Mouse (Mus musculus) R1 (cell line): Measurements from ENCODE around the gene Scarf1.

Experiments
- DNase-seq: peaks from one replicate; pipeline ENCODE4 v3.0.0-alpha.2; 2018; ENCODE audit warnings: low read depth, low spot score

The Scarf1 gene

GRCm38 (mm10) chr11:75537491-75538183, 24.3 kb downstream of the Scarf1 start:
- no peak for DNase-seq

GRCm38 (mm10) chr11:75538184-75538969, 25.0 kb downstream of the Scarf1 start:
- DNase-seq, result no peak

GRCm38 (mm10) chr11:75538970-75539299, 25.6 kb downstream of the Scarf1 start:
- no peak for DNase-seq

GRCm38 (mm10) chr11:75540209-75540608, 26.9 kb downstream of the Scarf1 start:
- DNase-seq, result no peak

DNA sequence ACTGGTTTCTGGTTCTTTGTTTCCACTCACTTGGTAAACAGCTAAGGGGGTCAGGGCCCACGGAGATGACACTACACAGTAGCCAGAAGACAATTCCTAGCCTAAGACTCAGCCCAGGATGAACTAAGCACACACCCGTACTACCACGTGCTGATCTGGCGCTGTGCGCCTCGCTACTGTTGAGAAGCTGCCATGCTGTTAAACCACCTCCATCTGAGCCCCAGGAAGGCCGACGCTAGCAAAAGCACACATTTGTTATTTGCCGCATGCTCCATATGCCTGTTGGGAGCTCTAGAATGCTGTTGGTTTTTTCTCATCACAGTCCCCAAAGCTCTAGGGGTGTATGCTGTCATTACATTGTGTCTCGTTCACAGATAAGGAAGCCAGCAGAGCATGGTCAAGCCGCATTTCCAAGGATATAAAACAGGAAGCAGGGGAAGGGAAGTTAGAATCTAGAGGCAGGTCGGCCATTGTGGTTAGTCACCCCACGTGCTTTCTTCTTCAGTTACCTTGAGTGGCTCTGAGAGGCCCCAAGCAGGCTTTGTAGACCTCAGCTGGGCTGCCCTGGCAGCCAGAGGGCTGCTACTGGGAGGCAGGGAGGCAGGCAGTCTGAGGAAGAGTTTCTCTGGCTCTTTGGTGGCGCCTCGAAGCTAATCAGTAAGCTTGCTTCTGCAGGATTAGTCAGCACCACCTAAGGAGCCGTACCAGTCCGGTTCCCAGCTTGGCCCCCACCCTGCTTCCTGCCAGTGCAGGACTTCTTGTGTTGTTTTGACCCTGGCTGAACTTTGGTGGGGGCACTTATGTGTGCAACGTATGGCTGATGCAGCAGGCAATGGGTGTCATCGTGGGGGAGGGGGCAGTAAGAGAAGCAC, 27.6 kb downstream of the Scarf1 start:
- peak; percentile 29 for DNase-seq

DNA sequence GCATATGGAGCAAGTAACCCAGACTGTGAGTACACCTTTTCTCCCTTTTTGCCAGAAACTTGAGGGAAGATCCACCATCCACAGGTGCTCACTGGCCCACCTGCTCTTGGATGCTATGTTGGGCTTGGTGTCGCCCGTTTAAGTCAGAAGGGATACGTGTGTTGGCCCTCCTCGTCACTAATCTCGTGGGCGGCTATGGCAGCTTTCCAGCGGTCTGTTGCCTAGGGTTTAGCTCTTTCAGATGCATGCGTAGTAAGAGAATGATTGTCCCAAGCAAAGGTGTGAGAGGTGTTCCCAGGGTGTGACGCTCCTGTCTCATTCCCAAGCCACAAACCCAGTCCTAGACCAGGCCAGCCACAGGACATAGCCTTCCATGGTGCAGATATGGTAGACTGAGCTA, 31.4 kb downstream of the Scarf1 start:
- no peak for DNase-seq

DNA sequence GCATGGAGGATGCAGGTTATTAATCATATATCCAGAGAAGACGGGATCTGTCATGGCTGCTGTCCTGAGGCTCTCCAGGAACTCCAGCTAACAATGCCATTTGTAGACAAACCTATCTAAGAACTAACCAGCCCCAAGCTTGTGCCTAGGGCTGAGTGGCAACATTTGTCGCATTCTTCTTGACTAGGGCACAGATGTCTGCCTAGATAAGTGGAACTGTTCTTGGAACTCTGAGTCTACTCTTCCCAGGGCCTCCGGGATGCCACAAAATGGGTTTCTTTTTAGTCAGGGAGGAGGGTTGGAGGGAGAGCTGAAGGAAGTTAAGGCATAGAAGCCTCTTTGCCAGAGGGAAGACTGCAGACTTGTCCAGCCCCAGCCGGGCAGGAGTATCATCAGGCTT, 32.7 kb downstream of the Scarf1 start:
- DNase-seq, result no peak

DNA sequence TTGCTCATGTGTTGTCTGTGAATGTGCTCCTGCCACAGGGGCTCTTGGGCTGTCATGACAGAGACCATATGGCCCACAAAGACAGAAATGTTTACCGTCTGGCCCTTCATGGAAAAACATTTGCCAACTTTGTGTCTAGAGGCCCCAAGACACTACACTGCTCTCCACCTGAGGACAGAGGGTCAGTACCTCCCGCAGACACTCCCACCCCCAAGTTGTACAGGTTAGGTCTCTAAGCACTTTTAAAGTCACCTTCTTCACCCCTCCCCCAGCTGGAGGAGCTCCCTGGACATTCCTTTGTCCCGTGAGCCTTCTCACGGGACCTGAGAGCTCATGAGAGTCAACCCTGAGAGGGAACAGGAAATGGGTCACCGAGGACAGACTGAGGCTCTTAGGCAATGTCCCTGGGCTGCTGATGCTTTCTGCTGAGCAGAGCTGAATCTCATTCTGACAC, 36.3 kb downstream of the Scarf1 start:
- DNase-seq, result no peak

GRCm38 (mm10) chr11:75550200-75550946, 37.0 kb downstream of the Scarf1 start:
- no peak for DNase-seq

GRCm38 (mm10) chr11:75551321-75551720, 38.0 kb downstream of the Scarf1 start:
- no peak for DNase-seq

GRCm38 (mm10) chr11:75551961-75552441, 38.7 kb downstream of the Scarf1 start:
- DNase-seq, result no peak

GRCm38 (mm10) chr11:75552906-75553482, 39.7 kb downstream of the Scarf1 start:
- no peak for DNase-seq

DNA sequence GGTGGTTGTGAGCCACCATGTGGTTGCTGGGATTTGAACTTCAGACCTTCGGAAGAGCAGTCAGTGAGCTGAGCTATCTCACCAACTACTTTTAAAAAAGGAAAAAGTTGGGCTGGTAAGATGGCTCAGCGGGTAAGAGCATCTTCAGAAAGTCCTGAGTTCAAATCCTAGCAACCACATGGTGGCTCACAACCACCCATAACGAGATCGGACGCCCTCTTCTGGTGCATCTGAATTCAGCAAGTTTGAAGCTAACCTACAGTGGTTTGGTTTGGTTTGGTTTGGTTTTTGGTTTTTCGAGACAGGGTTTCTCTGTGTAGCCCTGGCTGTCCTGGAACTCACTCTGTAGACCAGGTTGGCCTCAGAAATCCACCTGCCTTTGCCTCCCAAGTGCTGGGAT, 42.7 kb downstream of the Scarf1 start:
- DNase-seq, result peak; percentile 59

GRCm38 (mm10) chr11:75557142-75557541, 43.8 kb downstream of the Scarf1 start:
- DNase-seq, result peak; percentile 41

DNA sequence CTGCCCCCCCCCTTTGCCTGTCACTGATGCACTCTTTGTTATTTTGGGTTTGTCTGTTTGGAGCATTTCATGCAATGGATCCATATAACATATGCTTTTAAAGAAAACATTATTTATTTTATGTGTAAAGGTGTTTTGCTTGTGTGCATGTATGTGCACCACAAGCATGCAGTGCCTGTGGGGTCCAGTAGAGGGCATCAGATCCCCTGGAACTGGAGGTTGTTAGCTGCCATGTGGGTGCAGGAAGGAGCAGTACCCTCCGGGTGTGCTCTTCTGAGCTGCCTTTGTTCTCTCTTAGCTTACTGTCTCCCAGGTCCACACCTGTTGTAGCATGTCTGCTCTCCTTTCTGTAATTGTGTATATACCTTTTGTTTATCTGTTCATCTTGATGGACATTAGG, 44.8 kb downstream of the Scarf1 start:
- DNase-seq, result peak; percentile 87

GRCm38 (mm10) chr11:75559870-75560504, 46.6 kb downstream of the Scarf1 start:
- DNase-seq, result no peak

GRCm38 (mm10) chr11:75560530-75561409, 47.4 kb downstream of the Scarf1 start:
- no peak for DNase-seq

- no peak for DNase-seq
Observed at GRCm38 (mm10) chr11:75561410-75561791, 48.1 kb downstream of the Scarf1 start.

GRCm38 (mm10) chr11:75562840-75563239, 49.5 kb downstream of the Scarf1 start:
- no peak for DNase-seq
